Mouse (Mus musculus): Measurements from ENCODE around the gene Psme3.
A peak's percentile ranks its signal among the peaks of the same experiment; 100 is the strongest.

- TF ChIP-seq ZNF384 (IDR thresholded peaks at IDR 0.05; ENCODE audit: low read depth, low read length): no peak
- no peak for TF ChIP-seq MAFK (IDR thresholded peaks at IDR 0.05; ENCODE audit: insufficient read depth, low read depth, low read length)
- no peak for TF ChIP-seq CHD2 (IDR thresholded peaks at IDR 0.05; ENCODE audit: low read depth, low read length)
- peak; percentile 21; the same call in 1 of the 2 replicates for TF ChIP-seq ZC3H11A (IDR thresholded peaks at IDR 0.05; ENCODE audit: borderline replicate concordance, low read depth, low read length)
These were observed 31.2 kb downstream of the Psme3 start for GRCm38 (mm10) chr11:101347083-101347775.
